Mouse (Mus musculus): ENCODE measurements around the gene Irx2. TPM values are rescaled to one million over a fixed set of nuclear protein-coding genes. Genes with fewer than 3 reads are reported as not detected.

Gene Irx2
- polyA plus RNA-seq, 1 experiment from 2014 or later: 1.9 TPM

GRCm38 (mm10) chr13:72640131-72640521, 11.5 kb downstream of the Irx2 start:
- Histone ChIP-seq H3K9me3 (ENCODE audit: control insufficient read depth, low read depth, low read length) (no peaks in the 10 kb centered on the region), H3K4me2 (replicated peaks; ENCODE audit: low read depth, low read length) (peak overlapping the region; percentile 64), H3K4me1 (ENCODE audit: control insufficient read depth, insufficient read depth, low read length) (no peaks in the 10 kb centered on the region; the same call in 1 of the 2 replicates), H3K4me3 (ENCODE audit: low read depth, low read length) (peak overlapping the region; percentile 35), H3K9ac (replicated peaks; ENCODE audit: low read depth, low read length) (no peak overlapping the region), H3K27me3 (ENCODE audit: control insufficient read depth, insufficient read depth, low read length) (peaks cover 47% of the 10 kb centered on the region), H3K36me3 (ENCODE audit: control insufficient read depth, insufficient read depth, low read length) (no peaks in the 10 kb centered on the region), H3K27ac (ENCODE audit: low read length) (no peak overlapping the region)
- no peak for ATAC-seq (ENCODE audit: insufficient number of reproducible peaks, insufficient read depth, low FRiP score, low read depth)
- 5% methylated on average over 11 of the region's 11 CpGs for WGBS

GRCm38 (mm10) chr13:72656447-72656846, 27.8 kb downstream of the Irx2 start:
- ATAC-seq (ENCODE audit: insufficient number of reproducible peaks, insufficient read depth, low FRiP score, low read depth): no peak
- H3K4me3 ChIP-seq (ENCODE audit: low read depth, low read length): no peak overlapping the region
- H3K4me1 ChIP-seq (ENCODE audit: control insufficient read depth, insufficient read depth, low read length): no peaks in the 10 kb centered on the region
- no peak overlapping the region for H3K4me2 ChIP-seq (replicated peaks; ENCODE audit: low read depth, low read length)
- no peak overlapping the region for H3K27ac ChIP-seq (ENCODE audit: low read length)
- H3K9ac ChIP-seq (replicated peaks; ENCODE audit: low read depth, low read length): no peak overlapping the region
- no peaks in the 10 kb centered on the region for H3K27me3 ChIP-seq (ENCODE audit: control insufficient read depth, insufficient read depth, low read length)
- no peaks in the 10 kb centered on the region for H3K36me3 ChIP-seq (ENCODE audit: control insufficient read depth, insufficient read depth, low read length)
- 32% methylated on average over 1 of the region's 1 CpGs for WGBS
- H3K9me3 ChIP-seq (ENCODE audit: control insufficient read depth, low read depth, low read length): no peaks in the 10 kb centered on the region

- 96% methylated on average over 1 of the region's 1 CpGs for WGBS
- Histone ChIP-seq H3K4me3 (ENCODE audit: low read depth, low read length) (no peak overlapping the region), H3K4me2 (replicated peaks; ENCODE audit: low read depth, low read length) (no peak overlapping the region), H3K9me3 (ENCODE audit: control insufficient read depth, low read depth, low read length) (no peaks in the 10 kb centered on the region), H3K27me3 (ENCODE audit: control insufficient read depth, insufficient read depth, low read length) (no peaks in the 10 kb centered on the region), H3K36me3 (ENCODE audit: control insufficient read depth, insufficient read depth, low read length) (no peaks in the 10 kb centered on the region), H3K27ac (ENCODE audit: low read length) (no peak overlapping the region), H3K9ac (replicated peaks; ENCODE audit: low read depth, low read length) (no peak overlapping the region), H3K4me1 (ENCODE audit: control insufficient read depth, insufficient read depth, low read length) (no peaks in the 10 kb centered on the region)
- no peak for ATAC-seq (ENCODE audit: insufficient number of reproducible peaks, insufficient read depth, low FRiP score, low read depth)
These were observed 47.2 kb downstream of the Irx2 start for GRCm38 (mm10) chr13:72675826-72676225.

Data from stomach, embryonic 14.5 days (tissue).